Mouse (Mus musculus) kidney, adult 2 months (tissue): ENCODE measurements around the gene Tbl1xr1.

Source experiments
- CTCF ChIP-seq: fragments of 200-500 bp; conservative IDR thresholded peaks from 2 replicates; pipeline ENCODE4 v1.5.1; 2011; ENCODE audit warnings: low read depth, mild to moderate bottlenecking, control low read depth, low read length, moderate library complexity, mixed read lengths; ENCODE audit not compliant: insufficient read depth, insufficient read length
- POLR2A ChIP-seq: fragments of 200-500 bp; IDR thresholded peaks from one replicate; pipeline ENCODE4 v1.6.1; 2011; ENCODE audit warnings: low read depth, low read length, control low read depth

DNA sequence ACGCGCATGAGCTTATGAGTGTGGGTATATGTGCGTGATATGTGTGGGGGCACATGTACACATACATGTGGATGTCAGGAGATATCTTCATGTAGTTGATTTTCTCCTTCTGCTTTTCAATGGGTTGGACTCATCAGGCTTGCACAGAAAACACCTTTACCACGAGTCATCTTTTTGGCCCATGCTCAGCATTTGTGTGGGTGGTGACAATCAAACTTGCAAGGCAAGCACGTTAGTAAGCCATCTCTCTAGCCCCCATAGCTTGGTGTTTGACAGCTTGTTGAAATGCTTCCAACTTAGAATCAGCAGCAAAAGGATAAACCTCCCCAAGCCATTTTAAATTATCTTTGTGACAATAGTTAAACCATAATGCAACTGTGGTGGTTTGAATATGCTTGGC, 7.8 kb upstream of the Tbl1xr1 start:
- TF ChIP-seq CTCF (no peak), POLR2A (no peak)
